ENCODE assay signal across 9 mouse cellular contexts in the genomic region with DNA sequence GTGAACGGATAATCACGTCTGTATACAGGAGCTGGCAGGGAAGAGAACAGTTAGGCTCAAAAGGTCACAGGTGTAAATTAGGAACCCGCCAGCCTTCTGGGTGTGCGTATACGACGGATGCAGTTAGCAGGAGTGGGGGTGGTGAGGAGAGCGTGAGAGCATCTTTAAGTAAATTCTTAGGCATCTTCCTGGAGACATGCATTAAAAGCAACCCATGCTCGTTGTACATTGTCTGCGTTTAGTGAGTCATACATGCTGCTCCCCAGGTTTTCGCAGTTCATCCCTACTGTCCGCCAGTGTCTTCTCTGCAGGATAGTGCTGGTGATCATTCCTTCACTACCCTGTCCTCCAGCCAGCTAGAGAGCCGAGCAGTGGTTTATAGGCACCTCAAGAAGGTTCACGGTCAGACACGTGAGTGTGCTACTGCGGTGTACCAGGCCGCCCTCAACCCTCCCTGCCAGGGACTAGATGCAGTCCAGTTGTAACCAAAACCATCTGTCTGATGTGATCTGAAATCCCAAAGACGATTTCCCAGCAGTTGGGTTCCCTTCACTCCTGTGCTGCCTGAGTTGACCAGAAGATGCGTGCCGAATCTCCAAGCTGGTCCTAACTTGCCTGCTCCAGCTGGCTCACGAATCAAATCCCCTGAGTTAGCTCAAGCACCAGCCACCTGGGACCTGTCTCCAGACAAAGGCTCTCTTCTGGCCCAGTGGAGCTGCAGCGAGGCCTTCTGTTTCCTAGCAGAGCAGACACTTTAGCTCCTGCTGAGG.
DNase-seq lines count a peak whose midpoint lies in the region; ATAC-seq and TF ChIP-seq lines count a peak whose summit lies in the region.
"Had no signal": no experiment of that assay in that cellular context is flagged by ENCODE, and none has a peak within 500 bp of the region (broad histone marks: within the 10 kb centered on the region; RNA-seq: fewer than 3 reads in every experiment).

No protein-coding gene starts in this region.

- no peak overlapping the region for H3K4me3 ChIP-seq in forebrain, postnatal 0 days (ENCODE audit: low read depth, low read length)
- no peak overlapping the region for H3K4me3 ChIP-seq in midbrain, embryonic 12.5 days
- H3K4me3 ChIP-seq: liver, embryonic 12.5 days had no signal

- no peak for TF ChIP-seq CTCF in forebrain, postnatal 0 days (IDR thresholded peaks at IDR 0.05; ENCODE audit: low read depth)

- no peaks in the 10 kb centered on the region for H3K27me3 ChIP-seq in forebrain, postnatal 0 days (ENCODE audit: insufficient read depth, low read length)
- H3K27me3 ChIP-seq in midbrain, embryonic 12.5 days, result no peaks in the 10 kb centered on the region
- H3K27me3 ChIP-seq: liver, embryonic 12.5 days had no signal

- no peaks in the 10 kb centered on the region for H3K4me1 ChIP-seq in forebrain, postnatal 0 days (ENCODE audit: insufficient read depth)
- H3K4me1 ChIP-seq in midbrain, embryonic 12.5 days, result peaks cover 8% of the 10 kb centered on the region; the same call in 1 of the 2 replicates
- H3K4me1 ChIP-seq: liver, embryonic 12.5 days had no signal

- no peak overlapping the region for H3K4me2 ChIP-seq in forebrain, postnatal 0 days (ENCODE audit: low read depth)
- H3K4me2 ChIP-seq in midbrain, embryonic 12.5 days (replicated peaks), result no peak overlapping the region
- H3K4me2 ChIP-seq: liver, embryonic 12.5 days had no signal

- H3K9me3 ChIP-seq in forebrain, postnatal 0 days (ENCODE audit: low read length), result no peaks in the 10 kb centered on the region
- no peaks in the 10 kb centered on the region for H3K9me3 ChIP-seq in midbrain, embryonic 12.5 days
- H3K9me3 ChIP-seq: liver, embryonic 12.5 days had no signal

- 70% methylated on average over 21 of the region's 21 CpGs for WGBS in forebrain, postnatal 0 days
- WGBS in midbrain, embryonic 12.5 days, result 78% methylated on average over 21 of the region's 21 CpGs

- ATAC-seq in forebrain, postnatal 0 days, result peak; percentile 55
- no peak for ATAC-seq in midbrain, embryonic 12.5 days (ENCODE audit: low FRiP score, low read depth)
- no peak for ATAC-seq in inflammation-experienced regulatory T-cells, adult 6 months
- ATAC-seq: liver, embryonic 12.5 days had no signal

- no peaks in the 10 kb centered on the region for H3K36me3 ChIP-seq in forebrain, postnatal 0 days (ENCODE audit: insufficient read depth)
- no peaks in the 10 kb centered on the region for H3K36me3 ChIP-seq in midbrain, embryonic 12.5 days

- peak; percentile 25 for DNase-seq in adrenal gland, postnatal 10 days
- no peak for DNase-seq in adrenal gland, postnatal 25 days
- peak; percentile 51 for DNase-seq in cerebellum, adult 11-12 months
- peak; percentile 42 for DNase-seq in forebrain, postnatal 0 days
- no peak for DNase-seq in urinary bladder, adult 2 months (ENCODE audit: low spot score)
- no peak for DNase-seq in spleen, postnatal 14 days (ENCODE audit: low spot score in 2 of 2)

- no peak overlapping the region for H3K9ac ChIP-seq in forebrain, postnatal 0 days
- H3K9ac ChIP-seq in midbrain, embryonic 12.5 days (replicated peaks), result no peak overlapping the region
- H3K9ac ChIP-seq: liver, embryonic 12.5 days had no signal

- H3K27ac ChIP-seq in forebrain, postnatal 0 days (ENCODE audit: low read depth, low read length), result no peak overlapping the region
- peak overlapping the region; percentile 49; the same call in 1 of the 2 replicates for H3K27ac ChIP-seq in midbrain, embryonic 12.5 days (replicated peaks)
- H3K27ac ChIP-seq: liver, embryonic 12.5 days had no signal

Comparison
In these comparisons a context has a peak if more than half of its experiments do, and no peak if none do; other contexts are left out.
1. DNase-seq: peak in adrenal gland, postnatal 10 days (single experiment), cerebellum, adult 11-12 months (single experiment) and forebrain, postnatal 0 days (single experiment); none in adrenal gland, postnatal 25 days (single experiment), urinary bladder, adult 2 months (single experiment) and spleen, postnatal 14 days (0 of 2).